Mouse (Mus musculus): ENCODE results near the gene Srp9. TPM values are rescaled to one million over a fixed set of nuclear protein-coding genes. Genes with fewer than 3 reads are reported as not detected.

Gene Srp9
- polyA plus RNA-seq (2012; rRNA removed; ENCODE audit: low replicate concordance): 34.0 and 40.5 TPM in 2 replicates

GRCm38 (mm10) chr1:182124506-182124905 lies at the start of gene Srp9:
Gene Srp9 (plus strand): TSS chr1:182124737.

GRCm38 (mm10) chr1:182164386-182164785 lies 39.8 kb downstream of the Srp9 start, which contains the start of gene Vmn1r1:
Gene Vmn1r1 (minus strand): TSS chr1:182164486.

Other genes with a start within 250 kb of the Srp9 start
- 3.3 and 17.9 TPM in 2 replicates for gene Enah, start 104.7 kb upstream of the Srp9 start, polyA plus RNA-seq (2012; rRNA removed; ENCODE audit: low replicate concordance)
- not detected in 2 replicates for gene Vmn1r1, start 39.7 kb downstream of the Srp9 start, polyA plus RNA-seq (2012; rRNA removed; ENCODE audit: low replicate concordance)
- 109 and 207 TPM in 2 replicates for gene Degs1, start 158.1 kb downstream of the Srp9 start, polyA plus RNA-seq (2012; rRNA removed; ENCODE audit: low replicate concordance)
- gene Fbxo28, start 216.9 kb downstream of the Srp9 start, polyA plus RNA-seq (2012; rRNA removed; ENCODE audit: low replicate concordance): 18.0 and 19.2 TPM in 2 replicates